In genomic region chr19:57411375-57412196, GRCm38 (mm10) we compare ENCODE assay signal across 8 mouse cellular contexts. TPM values are rescaled to one million over a fixed set of nuclear protein-coding genes. Genes with fewer than 3 reads are reported as not detected.
DNase-seq lines count a peak whose midpoint lies in the region; ATAC-seq lines count a peak whose summit lies in the region.

No protein-coding gene starts in this region.

- H3K4me1 ChIP-seq in hindbrain, embryonic 16.5 days (ENCODE audit: control insufficient read depth, insufficient read depth, low read depth, low read length): peaks cover 6% of the 10 kb centered on the region

- WGBS in hindbrain, embryonic 16.5 days: 31% methylated on average over 29 of the region's 29 CpGs

- H3K4me2 ChIP-seq in hindbrain, embryonic 16.5 days (ENCODE audit: low read length): peak overlapping the region; percentile 44

- peak; percentile 74 for DNase-seq in Muller cell, postnatal 12 days (ENCODE audit: inconsistent ontology term)
- peak; percentile 91 to 92 for DNase-seq in cerebellum, postnatal 14 days
- DNase-seq in gastrocnemius, postnatal 10 days: peak; percentile 75
- DNase-seq in layer of hippocampus, postnatal 25 days (ENCODE audit: extremely low spot score in 1 of 2, low spot score in 1 of 2): peak; percentile 13 to 26
- peak; percentile 75 for DNase-seq in lung, postnatal 14 days
- DNase-seq in ovary, postnatal 36 days (ENCODE audit: low spot score): peak; percentile 77
- DNase-seq in thymus, postnatal 36 days: peak; percentile 69 to 71

- no peaks in the 10 kb centered on the region for H3K36me3 ChIP-seq in hindbrain, embryonic 16.5 days (ENCODE audit: control insufficient read depth, insufficient read depth, low read length)

- peak overlapping the region; percentile 13 for H3K4me3 ChIP-seq in hindbrain, embryonic 16.5 days (ENCODE audit: low read length)

- no peaks in the 10 kb centered on the region for H3K9me3 ChIP-seq in hindbrain, embryonic 16.5 days (ENCODE audit: control insufficient read depth, low read length)

- ATAC-seq in hindbrain, embryonic 16.5 days: peak; percentile 87

- H3K9ac ChIP-seq in hindbrain, embryonic 16.5 days (ENCODE audit: low read depth, low read length): peak overlapping the region; percentile 49

- H3K27me3 ChIP-seq in hindbrain, embryonic 16.5 days (replicated peaks; ENCODE audit: control insufficient read depth, insufficient read depth, low read length): no peaks in the 10 kb centered on the region

- H3K27ac ChIP-seq in hindbrain, embryonic 16.5 days (ENCODE audit: low read depth, low read length): peak overlapping the region; percentile 58; the same call in 1 of the 2 replicates

RNA-seq across cellular contexts. Expression of gene Trub1, which starts 41.1 kb away (rescaled TPM):
- 10 to 100 TPM in 1 of 2 experiments, 1 to 10 TPM in 1; 8.0 to 10.8 TPM for total RNA-seq in gastrocnemius, postnatal 10 days (2021)
- 13.7 and 14.5 TPM in 2 replicates for polyA plus RNA-seq in hindbrain, embryonic 16.5 days (2015; fragmentation: Nextera tagmentation; extraction: Ambion mirVana)
- 10 to 100 TPM; 20.9 to 21.3 TPM for total RNA-seq in layer of hippocampus, postnatal 25 days (2021)

RNA-seq across cellular contexts. Expression of gene Fam160b1, which starts 51.1 kb away (rescaled TPM):
- total RNA-seq in gastrocnemius, postnatal 10 days (2021): 10 to 100 TPM in 1 of 2 experiments, 1 to 10 TPM in 1; 9.6 to 12.8 TPM
- polyA plus RNA-seq in hindbrain, embryonic 16.5 days (2015; fragmentation: Nextera tagmentation; extraction: Ambion mirVana): 11.2 and 12.8 TPM in 2 replicates
- 10 to 100 TPM; 21.1 to 21.7 TPM for total RNA-seq in layer of hippocampus, postnatal 25 days (2021)

Comparison
In these comparisons a context has a peak if more than half of its experiments do, and no peak if none do; other contexts are left out.
1. Peak in every context shown above with its lines: DNase-seq, ATAC-seq, H3K4me3 ChIP-seq and H3K27ac ChIP-seq.
2. DNase-seq: peak in every context shown above with its lines; median percentile 92 in cerebellum, postnatal 14 days; 77 in ovary, postnatal 36 days; 75 in gastrocnemius, postnatal 10 days; 75 in lung, postnatal 14 days; 74 in Muller cell, postnatal 12 days; 70 in thymus, postnatal 36 days; 20 in layer of hippocampus, postnatal 25 days.